ENCODE assay signal across 8 mouse cellular contexts in genomic region chr7:27486770-27487697, GRCm38 (mm10). TPM values are rescaled to one million over a fixed set of nuclear protein-coding genes. Genes with fewer than 3 reads are reported as not detected.
DNase-seq lines count a peak whose midpoint lies in the region; ATAC-seq lines count a peak whose summit lies in the region.

TSS of gene Sertad1 (plus strand) at chr7:27486910.

- peak within 1 kb of the TSS; percentile 62 for H3K4me3 ChIP-seq in hindbrain, embryonic 10.5 days

- DNase-seq in MN1 (ENCODE audit: low spot score), result peak; percentile 98
- peak; percentile 100 for DNase-seq in cerebellum, adult 9-10 months
- peak; percentile 100 for DNase-seq in hindbrain, embryonic 10.5 days (ENCODE audit: low spot score)
- peak; percentile 98 to 99 for DNase-seq in layer of hippocampus, postnatal 10 days (ENCODE audit: low spot score in 2 of 2)
- DNase-seq in lung, postnatal 10 days, result peak; percentile 100
- DNase-seq in ovary, postnatal 36 days (ENCODE audit: low spot score), result peak; percentile 100
- peak; percentile 100 for DNase-seq in thymus, postnatal 25 days

- H3K36me3 ChIP-seq in hindbrain, embryonic 10.5 days, result peaks cover 8% of the 10 kb centered on the region

- WGBS in hindbrain, embryonic 10.5 days, result under 1% methylated on average over 80 of the region's 80 CpGs

- peaks cover 24% of the 10 kb centered on the region for H3K27me3 ChIP-seq in hindbrain, embryonic 10.5 days (ENCODE audit: insufficient read depth, poor library complexity, severe bottlenecking)

- peaks cover 45% of the 10 kb centered on the region for H3K4me1 ChIP-seq in hindbrain, embryonic 10.5 days (replicated peaks)

- peak within 1 kb of the TSS; percentile 96 for H3K27ac ChIP-seq in hindbrain, embryonic 10.5 days

- H3K9me3 ChIP-seq in hindbrain, embryonic 10.5 days, result no peaks in the 10 kb centered on the region

- ATAC-seq in frontal cortex, adult (ENCODE audit: low TSS enrichment), result peak; percentile 81

RNA-seq across cellular contexts. Expression of gene Sertad1, which starts in this region (rescaled TPM):
- polyA plus RNA-seq in hindbrain, embryonic 10.5 days (2016; fragmentation: Nextera tagmentation; extraction: Ambion mirVana), result 21.5 and 23.6 TPM in 2 replicates
- total RNA-seq in layer of hippocampus, postnatal 10 days (2021), result 1 to 10 TPM; 4.5 TPM

Comparison
In these comparisons a context has a peak if more than half of its experiments do, and no peak if none do; other contexts are left out.
1. Peak in every context shown above with its lines: DNase-seq, ATAC-seq, H3K4me3 ChIP-seq and H3K27ac ChIP-seq.